Mouse (Mus musculus): ENCODE results near the gene Dzip1l. TPM values are rescaled to one million over a fixed set of nuclear protein-coding genes. Genes with fewer than 3 reads are reported as not detected.

Gene Dzip1l
- not detected for total RNA-seq (2023)

GRCm38 (mm10) chr9:99629281-99630011 lies at the start of gene Dzip1l:
Dzip1l (plus strand) TSS chr9:99629496.

GRCm38 (mm10) chr9:99612202-99612601 lies 17.1 kb upstream of the Dzip1l start, which contains the start of gene A4gnt:
A4gnt (plus strand) TSS chr9:99612502.

GRCm38 (mm10) chr9:99717134-99717533 lies 87.8 kb downstream of the Dzip1l start, which contains the start of gene Cldn18:
Cldn18 (minus strand) TSS chr9:99717267.

Other genes starting within 250 kb of the Dzip1l start
- not detected for gene Mras, start 192.1 kb upstream of the Dzip1l start, total RNA-seq (2023)
- not detected for gene Nme9, start 178.0 kb upstream of the Dzip1l start, total RNA-seq (2023)
- gene Armc8, start 60.6 kb upstream of the Dzip1l start, total RNA-seq (2023), result 37.2 TPM
- gene Dbr1, start 53.7 kb upstream of the Dzip1l start, total RNA-seq (2023), result 44.6 TPM
- gene A4gnt, start 17.0 kb upstream of the Dzip1l start, total RNA-seq (2023), result not detected
- gene Cldn18, start 87.8 kb downstream of the Dzip1l start, total RNA-seq (2023), result not detected
- gene Sox14, start 246.7 kb downstream of the Dzip1l start, total RNA-seq (2023), result not detected

Measured in CD4-positive naive resting alpha-beta T cell, adult 76 days (primary cell).